Mouse (Mus musculus) lung, embryonic 14.5 days (tissue): ENCODE measurements at regions not wholly inside any gene's neighbourhood (a gene's known extent, or its start where the extent isn't known, plus 50 kb on each side); places are given as distances from the start of the nearest gene placed in this dataset.
A peak's percentile ranks its signal among the peaks of the same experiment; 100 is the strongest.

Source experiments
- ATAC-seq: fragments of 200-750 bp; cut with Nextera tagmentation; 2 replicates; pipeline ENCODE4 v1.8.0; 2017; ENCODE audit warnings: mild to moderate bottlenecking, moderate TSS enrichment, moderate library complexity; ENCODE audit not compliant: insufficient read depth
- DNase-seq: peaks from one replicate; pipeline ENCODE4 v3.0.0-alpha.2; 2015
- H3K27ac ChIP-seq: fragments of 300-500 bp; sonication (generic); 2 replicates; pipeline ENCODE4 v1.5.1; 2014; ENCODE audit warnings: low read depth, mild to moderate bottlenecking, moderate library complexity
- H3K27me3 ChIP-seq: fragments of 300-500 bp; sonication (generic); 2 replicates; pipeline ENCODE4 v1.6.1; 2014; ENCODE audit warnings: low read length, control low read depth; ENCODE audit not compliant: insufficient read depth
- H3K36me3 ChIP-seq: fragments of 300-500 bp; sonication (generic); 2 replicates; pipeline ENCODE4 v1.6.1; 2014; ENCODE audit warnings: control low read depth; ENCODE audit not compliant: insufficient read depth
- H3K4me1 ChIP-seq: fragments of 300-500 bp; sonication (generic); 2 replicates; pipeline ENCODE4 v1.6.1; 2014; ENCODE audit warnings: antibody characterized with exemption, control low read depth; ENCODE audit not compliant: insufficient read depth
- H3K4me2 ChIP-seq: fragments of 300-500 bp; sonication (generic); 2 replicates; pipeline ENCODE4 v1.6.1; 2014; ENCODE audit warnings: mild to moderate bottlenecking
- H3K4me3 ChIP-seq: fragments of 300-500 bp; sonication (generic); 2 replicates; pipeline ENCODE4 v1.5.1; 2014; ENCODE audit warnings: low read depth, low read length
- H3K9ac ChIP-seq: fragments of 300-500 bp; sonication (generic); 2 replicates; pipeline ENCODE4 v1.6.1; 2014
- H3K9me3 ChIP-seq: fragments of 300-500 bp; sonication (generic); 2 replicates; pipeline ENCODE4 v1.6.1; 2016; ENCODE audit warnings: low read depth, low read length, control low read depth
- CTCF ChIP-seq: IDR thresholded peaks from 2 replicates; pipeline ENCODE4 v1.5.1; 2016; ENCODE audit warnings: antibody characterized with exemption, low read depth
- WGBS: fragments of 180-500 bp; shearing (Covaris S2); extraction: QIAGEN DNeasy Blood & Tissue Kit; methylation state at CpG from one replicate; pipeline ENCODE4 v1.1.7; 2014; 5-methylcytosine and 5-hydroxymethylcytosine counted together

DNA sequence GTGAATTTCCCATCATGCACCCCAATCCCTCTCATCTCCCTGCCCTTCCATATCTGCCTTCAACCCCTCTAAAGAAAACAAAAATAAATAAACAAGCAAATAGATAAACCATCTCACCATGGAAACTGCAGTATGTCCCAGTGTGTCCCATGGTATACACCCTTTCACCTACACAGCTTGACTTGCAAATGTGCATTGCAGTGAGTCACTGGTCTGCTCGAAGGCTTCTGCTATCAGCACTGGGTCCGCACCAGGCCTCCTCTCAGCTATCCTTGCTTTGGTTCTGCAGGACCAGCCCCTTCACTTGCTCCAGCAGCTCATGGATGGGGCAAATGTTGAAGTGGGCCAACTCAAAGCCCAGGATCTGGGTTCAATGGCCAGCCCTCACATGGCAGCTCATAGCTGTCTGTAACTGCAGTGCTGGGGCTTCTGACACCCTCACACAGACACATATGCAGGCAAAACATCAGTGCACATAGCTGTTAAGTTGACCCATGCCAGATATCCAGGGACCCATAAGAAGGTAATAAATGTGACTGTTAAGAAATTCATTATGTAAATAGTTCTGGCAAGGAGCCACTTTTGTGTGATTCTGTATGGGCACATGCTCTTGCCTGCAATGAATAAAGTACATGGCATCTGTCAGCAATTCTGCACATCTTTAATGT is 59.9 kb upstream of the Usp27x start:
- Histone ChIP-seq H3K27me3 (no peaks in the 10 kb centered on the region), H3K9ac (no peak overlapping the region), H3K4me1 (no peaks in the 10 kb centered on the region), H3K4me2 (no peak overlapping the region), H3K9me3 (no peaks in the 10 kb centered on the region), H3K4me3 (no peak overlapping the region), H3K27ac (no peak overlapping the region), H3K36me3 (no peaks in the 10 kb centered on the region)
- no peak for ATAC-seq
- no peak for TF ChIP-seq CTCF
- 79% methylated on average over 2 of the region's 2 CpGs for WGBS
- no peak for DNase-seq

DNA sequence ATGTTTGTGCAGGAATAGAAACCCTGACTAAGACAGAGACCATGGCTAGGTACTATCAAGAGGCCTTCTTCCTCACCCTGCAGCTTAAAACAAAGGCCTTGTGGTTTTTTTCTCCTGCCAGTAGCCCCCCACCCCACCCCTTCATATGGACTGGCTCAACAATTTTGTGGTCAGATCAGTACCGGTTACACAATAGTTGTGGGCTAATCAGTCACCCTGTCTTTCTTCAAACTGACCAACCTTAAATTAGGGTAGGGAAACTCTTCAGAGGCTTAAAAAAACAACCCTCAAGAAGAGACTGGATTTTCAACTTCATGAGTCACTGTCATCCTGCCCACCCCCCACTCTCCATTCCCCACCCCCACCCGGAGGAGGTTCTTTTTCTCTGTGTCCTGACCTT is 58.6 kb upstream of the Usp27x start:
- no peaks in the 10 kb centered on the region for H3K4me1 ChIP-seq
- ATAC-seq (no peak), DNase-seq (no peak)
- H3K36me3 ChIP-seq, result no peaks in the 10 kb centered on the region
- H3K9ac ChIP-seq, result no peak overlapping the region
- no peak for TF ChIP-seq CTCF
- WGBS, result 28% methylated on average over 2 of the region's 2 CpGs
- H3K4me2 ChIP-seq, result no peak overlapping the region
- no peaks in the 10 kb centered on the region for H3K27me3 ChIP-seq
- no peak overlapping the region for H3K4me3 ChIP-seq
- H3K9me3 ChIP-seq, result no peaks in the 10 kb centered on the region
- no peak overlapping the region for H3K27ac ChIP-seq

DNA sequence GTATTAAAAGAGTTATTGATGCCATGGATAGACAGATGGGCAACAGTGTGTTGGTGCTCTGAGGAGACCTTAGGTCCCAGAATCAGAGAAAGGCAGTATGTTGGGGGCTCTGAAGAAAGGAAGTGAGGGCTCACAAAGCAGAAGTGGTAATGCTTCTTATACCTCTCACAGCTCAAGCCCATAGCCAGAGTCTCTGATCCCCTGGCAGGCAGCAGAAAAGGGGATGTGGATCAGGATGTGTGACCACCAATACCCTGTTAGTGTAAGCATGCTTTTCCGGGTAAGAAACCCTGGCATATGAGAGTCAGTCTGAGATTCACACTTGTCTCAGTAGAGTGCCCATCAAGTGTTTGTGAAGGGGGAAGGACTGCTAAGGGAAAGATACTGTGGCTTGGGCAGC is 54.8 kb upstream of the Usp27x start:
- Histone ChIP-seq H3K4me1 (no peaks in the 10 kb centered on the region), H3K9me3 (no peaks in the 10 kb centered on the region), H3K27me3 (no peaks in the 10 kb centered on the region), H3K4me3 (no peak overlapping the region), H3K4me2 (no peak overlapping the region), H3K9ac (no peak overlapping the region), H3K27ac (no peak overlapping the region), H3K36me3 (no peaks in the 10 kb centered on the region)
- WGBS, result 64% methylated on average over 1 of the region's 1 CpGs
- DNase-seq, result no peak
- no peak for TF ChIP-seq CTCF
- ATAC-seq, result no peak

GRCm38 (mm10) chrX:7429524-7429865 is 53.9 kb upstream of the Usp27x start:
- peak overlapping the region; percentile 26; the same call in 1 of the 2 replicates for H3K4me2 ChIP-seq
- WGBS, result 10% methylated on average over 5 of the region's 5 CpGs
- no peaks in the 10 kb centered on the region for H3K9me3 ChIP-seq
- DNase-seq, result peak; percentile 7
- H3K9ac ChIP-seq, result no peak overlapping the region
- peak; percentile 62 for ATAC-seq
- peak overlapping the region; percentile 61 for H3K27ac ChIP-seq
- no peaks in the 10 kb centered on the region for H3K27me3 ChIP-seq
- no peak overlapping the region for H3K4me3 ChIP-seq
- H3K36me3 ChIP-seq, result no peaks in the 10 kb centered on the region
- no peaks in the 10 kb centered on the region for H3K4me1 ChIP-seq
- TF ChIP-seq CTCF, result no peak

DNA sequence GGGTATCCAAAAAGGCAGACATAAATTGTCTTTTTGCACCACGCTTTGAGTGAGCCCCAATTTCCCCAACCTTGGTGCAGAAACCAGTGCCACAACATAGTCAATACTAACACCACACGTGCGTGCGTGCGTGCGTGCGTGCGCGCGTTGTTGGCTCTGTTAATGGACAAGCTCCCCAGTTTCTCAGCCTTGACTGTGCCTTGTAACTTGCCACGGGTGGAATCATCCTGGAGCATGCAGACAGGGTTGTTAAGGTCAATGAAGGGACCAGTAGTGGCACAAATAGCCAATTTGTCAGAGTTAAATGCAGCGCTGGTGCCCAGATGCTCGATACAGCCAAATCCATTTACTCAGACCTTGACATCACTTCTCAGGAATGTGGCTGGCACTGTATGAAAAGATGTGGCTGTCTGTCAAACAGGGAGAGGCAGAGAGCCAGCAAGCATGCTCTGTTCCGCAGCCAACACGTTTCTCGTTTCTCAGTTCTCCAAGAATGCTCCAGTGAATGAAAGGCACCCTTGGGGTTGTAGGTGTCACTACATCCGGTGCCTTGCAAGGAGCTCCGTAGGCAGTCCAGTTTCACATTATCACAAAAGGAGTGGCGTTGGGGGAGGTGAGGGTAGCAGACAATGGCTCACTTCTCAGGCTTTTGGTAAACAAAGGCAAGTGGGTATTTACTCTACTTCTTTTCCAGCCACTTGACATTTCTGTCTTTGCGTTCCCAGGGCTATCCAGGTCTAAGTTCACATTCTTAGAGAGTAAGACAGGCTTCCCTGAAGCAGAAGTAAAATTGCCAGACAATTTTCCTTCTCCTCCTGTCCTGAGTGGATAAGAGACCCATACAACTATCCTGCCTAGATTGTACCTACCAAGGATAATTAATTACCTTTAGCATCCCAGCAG is 53.2 kb upstream of the Usp27x start:
- 43% methylated on average over 20 of the region's 20 CpGs for WGBS
- no peaks in the 10 kb centered on the region for H3K36me3 ChIP-seq
- peak overlapping the region; percentile 61 for H3K27ac ChIP-seq
- peak; percentile 85 for ATAC-seq
- no peaks in the 10 kb centered on the region for H3K9me3 ChIP-seq
- TF ChIP-seq CTCF, result no peak
- no peaks in the 10 kb centered on the region for H3K27me3 ChIP-seq
- peak overlapping the region; percentile 26 for H3K4me2 ChIP-seq
- DNase-seq, result peak; percentile 68
- H3K4me1 ChIP-seq, result no peaks in the 10 kb centered on the region
- no peak overlapping the region for H3K9ac ChIP-seq
- no peak overlapping the region for H3K4me3 ChIP-seq
